Mouse (Mus musculus) v-Abl transformed pro-B cells (cell line): ENCODE data around the gene Ccdc73.

Experiments used
- in situ Hi-C, 2 experiments: fragments of 400-800 bp; cut with MboI; formaldehyde crosslinking; loops; one replicate each; pipeline ENCODE4 v1.15.1; 2025; ENCODE audit not compliant: unreplicated experiment in 2 of 2

The Ccdc73 gene

GRCm38 (mm10) chr2:104860426-104860825, 7.2 kb upstream of the Ccdc73 start:
- in situ Hi-C loops = loop anchor here in 1 of 2 experiments (25.0 kb wide), 2 partner anchors 723 to 1773 kb away; no protein-coding TSS in a partner anchor

- in situ Hi-C loops = loop anchor here in 1 of 2 experiments (25.0 kb wide), 2 partner anchors 727 to 1777 kb away; no protein-coding TSS in a partner anchor
Measured at GRCm38 (mm10) chr2:104864176-104864860, 3.3 kb upstream of the Ccdc73 start.

GRCm38 (mm10) chr2:104869101-104869500, 1.5 kb downstream of the Ccdc73 start:
- in situ Hi-C loops = loop anchor here in 1 of 2 experiments (25.0 kb wide), 2 partner anchors 732 to 1782 kb away; no protein-coding TSS in a partner anchor

- in situ Hi-C loops = loop anchor here in 1 of 2 experiments (25.0 kb wide), 2 partner anchors 559 to 741 kb away; no protein-coding TSS in a partner anchor
Measured at GRCm38 (mm10) chr2:104878794-104879193, 11.2 kb downstream of the Ccdc73 start.

GRCm38 (mm10) chr2:104886109-104886508, 18.5 kb downstream of the Ccdc73 start:
- in situ Hi-C loops = loop anchor here in 1 of 2 experiments (25.0 kb wide), 2 partner anchors 551 to 749 kb away; no protein-coding TSS in a partner anchor

GRCm38 (mm10) chr2:104887331-104887730, 19.7 kb downstream of the Ccdc73 start:
- in situ Hi-C loops = loop anchor here in 1 of 2 experiments (25.0 kb wide), 2 partner anchors 550 to 750 kb away; no protein-coding TSS in a partner anchor

GRCm38 (mm10) chr2:104887882-104888566, 20.4 kb downstream of the Ccdc73 start:
- in situ Hi-C loops = loop anchor here in 1 of 2 experiments (25.0 kb wide), 2 partner anchors 549 to 751 kb away; no protein-coding TSS in a partner anchor

- in situ Hi-C loops = loop anchor here in 1 of 2 experiments (25.0 kb wide), 2 partner anchors 537 to 763 kb away; no protein-coding TSS in a partner anchor
Measured at GRCm38 (mm10) chr2:104899975-104900374, 32.4 kb downstream of the Ccdc73 start.

- in situ Hi-C loops = no loop called here
Measured at GRCm38 (mm10) chr2:104915709-104916108, 48.1 kb downstream of the Ccdc73 start.

- in situ Hi-C loops = no loop called here
Measured at GRCm38 (mm10) chr2:104964492-104964891, 96.9 kb downstream of the Ccdc73 start.

- in situ Hi-C loops = no loop called here
Measured at GRCm38 (mm10) chr2:104981712-104982111, 114.1 kb downstream of the Ccdc73 start.

- in situ Hi-C loops = no loop called here
Measured at GRCm38 (mm10) chr2:104985796-104986195, 118.2 kb downstream of the Ccdc73 start.

GRCm38 (mm10) chr2:104988974-104989373, 121.4 kb downstream of the Ccdc73 start:
- in situ Hi-C loops = no loop called here

GRCm38 (mm10) chr2:104994436-104994835, 126.8 kb downstream of the Ccdc73 start:
- in situ Hi-C loops = loop anchor here in 1 of 2 experiments (10.0 kb wide), 1 partner anchor 940 kb away; no protein-coding TSS in a partner anchor

GRCm38 (mm10) chr2:104996201-104996600, 128.6 kb downstream of the Ccdc73 start:
- in situ Hi-C loops = loop anchor here in 1 of 2 experiments (10.0 kb wide), 1 partner anchor 941 kb away; no protein-coding TSS in a partner anchor

- in situ Hi-C loops = loop anchor here (25.0 kb wide), 3 partner anchors 570 to 1955 kb away; partner anchors contain the start of genes Arl14ep (in 2 of the 2) and Dnajc24 (in 1 of the 2)
Measured at GRCm38 (mm10) chr2:105007236-105007635, 139.6 kb downstream of the Ccdc73 start.

- in situ Hi-C loops = loop anchor here (25.0 kb wide), 3 partner anchors 579 to 1946 kb away; partner anchors contain the start of genes Arl14ep (in 2 of the 2) and Dnajc24 (in 1 of the 2)
Measured at GRCm38 (mm10) chr2:105016192-105016966, 148.8 kb downstream of the Ccdc73 start.

GRCm38 (mm10) chr2:105016967-105017287, 149.3 kb downstream of the Ccdc73 start, which contains the start of gene Eif3m:
Gene Eif3m, minus strand, starts transcription at chr2:105017080.
- in situ Hi-C loops = loop anchor here (25.0 kb wide), 3 partner anchors 580 to 1945 kb away; partner anchors contain the start of genes Arl14ep (in 2 of the 2) and Dnajc24 (in 1 of the 2)

GRCm38 (mm10) chr2:105017802-105018201, 150.2 kb downstream of the Ccdc73 start:
- in situ Hi-C loops = loop anchor here (25.0 kb wide), 3 partner anchors 581 to 1944 kb away; partner anchors contain the start of genes Arl14ep (in 2 of the 2) and Dnajc24 (in 1 of the 2)

- in situ Hi-C loops = loop anchor here (25.0 kb wide), 3 partner anchors 582 to 1943 kb away; partner anchors contain the start of genes Arl14ep (in 2 of the 2) and Dnajc24 (in 1 of the 2)
Measured at GRCm38 (mm10) chr2:105019457-105019856, 151.9 kb downstream of the Ccdc73 start.
